Mouse (Mus musculus) thymus, postnatal 0 days (tissue): ENCODE measurements around the gene Ulk1. TPM values are rescaled to one million over a fixed set of nuclear protein-coding genes. Genes with fewer than 3 reads are reported as not detected.
"Not testable (repeated sequence)": the region's sequence is repeated elsewhere in the genome, so short reads cannot be mapped to it uniquely, and the experiment has no call there.

Experiments used
- DNase-seq: peaks from one replicate; pipeline ENCODE4 v3.0.0-alpha.2; 2015; ENCODE audit warnings: low spot score
- polyA plus RNA-seq: library from polyadenylated mRNA; unstranded; fragments of >200 nt; fragmentation: Nextera tagmentation; extraction: Ambion mirVana; gene quantifications from 2 replicates; pipeline ENCODE4 v1.2.1, GENCODE M21; 2015

The Ulk1 gene
- polyA plus RNA-seq, 1 experiment from 2014 or later: 12.3 TPM

DNA sequence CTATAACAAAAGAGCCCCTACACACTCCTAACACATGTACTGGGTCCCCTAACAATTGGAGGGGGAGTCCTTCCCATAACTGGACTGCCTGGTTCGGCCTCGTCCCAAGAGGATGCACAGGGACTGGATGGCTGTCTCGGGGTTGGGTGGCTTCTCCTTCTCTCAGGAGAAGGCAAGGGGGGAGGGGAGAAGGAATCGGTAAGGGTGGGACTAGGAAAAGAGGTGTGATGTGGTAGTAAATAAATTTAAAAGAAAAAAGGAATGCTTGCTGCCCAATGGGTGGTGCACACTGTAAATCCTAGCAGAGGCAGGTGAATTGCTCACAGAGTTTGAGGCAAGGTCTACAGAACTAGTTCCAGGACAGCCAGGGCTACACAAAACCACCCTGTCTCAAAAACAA, 3.7 kb downstream of the Ulk1 start:
- DNase-seq: no peak

DNA sequence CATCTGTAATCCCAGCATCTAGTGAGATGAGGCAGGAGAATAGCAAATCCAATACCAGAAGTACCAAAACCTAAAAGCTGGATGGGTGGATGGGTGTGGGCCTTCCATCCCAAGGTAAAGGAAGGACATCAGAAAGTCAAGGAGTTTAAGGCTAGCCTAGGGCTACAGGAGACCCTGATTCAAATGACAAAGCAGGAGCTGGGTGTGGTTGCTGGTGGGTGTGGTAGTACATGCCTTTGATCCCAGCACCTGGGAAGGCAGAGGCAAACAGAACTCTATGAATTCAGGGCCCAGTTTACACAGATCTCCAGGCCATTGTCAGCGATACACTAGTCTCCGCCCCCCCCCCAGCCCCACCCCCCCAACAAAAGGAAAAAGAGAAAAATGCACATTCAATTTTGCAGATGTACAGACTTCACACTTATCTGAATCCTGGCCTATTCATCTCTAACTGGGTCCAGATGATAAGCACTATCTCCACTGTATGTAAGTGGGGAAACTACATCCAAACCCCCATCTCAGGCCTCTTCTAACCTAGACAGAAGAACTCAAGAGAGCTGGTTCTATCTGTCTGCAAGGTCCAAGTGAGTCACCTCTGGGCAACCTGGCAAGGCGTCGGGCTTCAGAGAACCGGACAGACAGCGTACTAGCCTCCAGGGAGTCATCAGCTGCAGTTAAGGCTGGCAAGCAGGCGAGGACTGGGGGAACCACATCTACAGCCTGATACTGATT, 5.7 kb downstream of the Ulk1 start:
- DNase-seq: no peak

DNA sequence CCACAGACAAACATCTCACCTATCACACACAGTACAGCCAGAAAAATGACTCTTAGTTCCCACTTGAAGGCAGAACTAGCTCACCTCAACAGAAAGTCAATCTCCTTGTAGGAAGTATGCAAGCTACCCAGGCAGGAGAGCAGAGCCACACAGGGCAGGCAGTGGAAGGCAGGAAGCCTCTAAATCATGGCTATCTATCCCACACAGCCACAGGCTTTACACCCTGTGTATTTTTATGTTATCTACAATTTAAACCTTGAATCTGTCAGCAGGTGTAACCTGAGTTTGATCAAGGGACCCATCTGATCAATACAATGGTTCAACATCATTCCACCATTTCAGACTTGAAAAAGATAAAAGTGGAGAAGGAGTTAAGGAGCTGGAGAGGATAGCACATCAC, 7.1 kb downstream of the Ulk1 start:
- DNase-seq: no peak

DNA sequence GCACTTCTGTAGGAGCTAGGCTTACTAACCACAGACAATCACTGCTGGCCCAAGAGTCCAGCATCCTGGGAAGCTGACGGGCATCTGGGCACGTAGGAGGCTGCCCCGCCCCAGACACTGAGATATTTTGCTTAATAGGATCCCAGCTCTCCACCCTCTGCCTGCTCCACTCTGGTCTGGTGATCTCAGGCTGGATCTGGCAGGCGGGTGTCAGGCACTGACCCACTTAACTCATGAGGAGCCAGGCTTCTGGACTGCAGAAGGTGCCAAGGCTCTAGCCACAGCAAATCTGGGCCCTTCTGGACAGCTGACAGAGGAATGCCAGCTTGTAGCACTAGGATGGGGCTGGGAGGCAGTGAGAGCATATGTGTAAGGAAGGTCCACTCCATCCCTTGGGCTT, 7.7 kb downstream of the Ulk1 start:
- DNase-seq: no peak

DNA sequence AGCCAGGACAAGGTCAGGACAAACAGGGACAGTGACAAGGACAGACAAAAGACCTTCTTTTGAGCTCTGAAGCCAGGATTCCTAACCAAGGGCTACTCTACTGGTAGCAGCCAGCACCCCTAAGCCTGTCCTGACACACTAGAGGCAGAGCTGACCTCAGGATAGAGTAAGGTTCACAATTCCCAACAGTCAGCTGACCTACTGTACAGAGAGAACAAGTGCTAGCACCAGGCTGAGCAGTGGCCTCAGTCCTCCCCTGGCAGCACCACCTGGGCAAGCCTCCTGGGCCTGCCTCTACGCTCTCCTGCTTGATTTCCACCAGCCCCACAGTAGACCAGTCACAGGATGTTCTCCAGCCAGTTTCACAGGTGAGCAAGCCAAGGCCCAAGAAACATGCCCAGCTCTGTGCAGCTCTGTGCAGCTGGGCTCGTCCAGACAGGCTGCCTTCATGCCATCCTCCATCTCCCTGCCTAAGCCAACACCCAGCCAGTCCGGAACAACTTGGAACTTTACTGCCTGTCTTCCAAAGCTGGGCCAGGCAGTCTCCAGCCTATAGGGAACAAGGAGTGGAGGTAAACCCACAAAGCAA, 8.8 kb downstream of the Ulk1 start:
- no peak for DNase-seq

DNA sequence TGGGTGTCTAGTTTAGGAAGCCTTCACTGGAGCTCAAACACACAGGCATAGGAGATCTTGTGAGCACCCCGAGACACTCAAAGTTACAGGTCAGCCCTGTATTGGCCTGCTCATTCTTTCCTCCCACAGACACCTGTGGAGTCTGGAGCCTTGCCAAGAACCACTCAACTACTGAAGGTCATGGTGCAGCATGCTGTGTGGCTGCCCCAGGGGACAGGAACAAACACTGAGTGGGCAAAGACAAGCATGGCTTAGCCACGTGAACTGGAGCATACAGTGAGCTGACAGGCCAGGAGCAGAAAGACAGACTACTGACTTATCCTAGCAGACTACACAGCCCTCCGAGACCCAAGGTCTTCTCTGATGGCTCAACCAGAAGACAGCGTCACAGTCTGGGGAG, 12.2 kb downstream of the Ulk1 start:
- DNase-seq: no peak

DNA sequence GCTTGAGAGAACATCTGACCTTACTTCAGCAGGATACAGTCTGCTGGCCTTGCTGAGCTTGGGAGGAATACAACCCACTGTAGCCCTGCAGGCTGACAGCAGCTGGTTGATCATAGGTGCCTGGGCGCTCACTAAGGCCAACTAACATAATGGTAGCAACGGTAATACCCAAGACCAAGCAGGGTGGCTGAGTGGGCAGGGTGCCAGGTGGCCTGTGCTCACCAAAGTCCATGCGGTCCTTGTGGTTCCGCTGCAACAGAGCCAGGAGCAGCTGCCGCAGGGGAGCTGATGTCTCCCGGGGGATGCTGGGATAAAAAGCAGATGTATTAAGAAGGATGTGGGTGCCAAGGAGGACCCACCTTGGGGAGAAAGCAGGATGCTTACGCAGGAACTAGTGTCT, 15.5 kb downstream of the Ulk1 start:
- no peak for DNase-seq

DNA sequence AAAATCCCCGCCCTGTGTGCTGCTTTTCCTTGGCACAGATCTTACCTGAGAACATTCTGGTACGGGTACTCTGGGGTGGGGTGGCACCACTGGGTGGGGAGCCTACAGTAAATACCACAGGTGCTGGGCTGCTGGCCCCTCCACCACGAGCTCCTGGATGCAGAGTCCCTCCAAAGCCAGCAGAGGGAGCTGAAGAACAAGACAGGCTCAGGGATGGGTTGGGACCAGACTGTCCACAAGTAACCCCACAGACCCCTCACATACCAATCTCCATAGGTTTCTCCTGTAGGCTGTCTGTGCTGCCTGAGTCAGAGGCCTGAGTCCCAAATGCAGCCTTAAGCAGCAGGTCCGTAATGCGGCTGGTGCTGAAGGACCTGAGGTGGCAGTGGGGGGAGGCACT, 21.2 kb downstream of the Ulk1 start:
- peak; percentile 68 for DNase-seq

DNA sequence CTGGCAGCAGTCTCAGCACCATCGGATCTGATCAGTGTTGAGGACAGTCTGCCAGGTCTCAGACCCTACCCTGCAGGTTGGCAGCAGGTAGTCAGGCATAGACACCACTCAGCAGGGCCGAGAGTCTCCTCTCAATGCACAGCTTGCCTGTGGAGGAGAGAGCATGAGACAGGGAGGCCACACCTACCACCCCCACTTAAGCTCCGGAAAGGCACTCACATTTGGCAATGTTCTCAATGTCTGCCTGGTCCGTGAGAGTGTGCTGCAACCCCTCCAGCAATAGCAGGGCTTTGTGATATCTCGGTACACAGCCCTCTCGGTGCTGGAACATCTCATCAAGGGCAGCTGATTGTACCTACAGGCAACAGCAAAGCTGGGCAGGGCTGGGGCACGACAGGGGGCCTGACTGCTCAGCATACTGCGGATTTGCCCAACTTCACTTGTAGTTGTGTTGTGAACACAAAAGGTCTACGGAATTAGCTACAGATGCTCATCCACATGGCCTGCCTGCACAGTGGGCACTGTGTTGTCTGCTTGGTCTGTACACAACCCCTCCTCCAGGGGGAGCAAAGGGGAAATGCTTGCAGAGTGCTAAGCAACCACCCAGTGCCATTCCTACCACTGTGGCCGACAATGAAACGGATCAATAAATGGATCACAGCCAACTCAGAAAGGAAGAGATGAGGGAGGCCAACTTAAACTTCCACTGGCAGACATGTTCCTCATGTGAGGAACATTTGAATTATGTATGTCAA, 23.6 kb downstream of the Ulk1 start:
- DNase-seq: no peak

DNA sequence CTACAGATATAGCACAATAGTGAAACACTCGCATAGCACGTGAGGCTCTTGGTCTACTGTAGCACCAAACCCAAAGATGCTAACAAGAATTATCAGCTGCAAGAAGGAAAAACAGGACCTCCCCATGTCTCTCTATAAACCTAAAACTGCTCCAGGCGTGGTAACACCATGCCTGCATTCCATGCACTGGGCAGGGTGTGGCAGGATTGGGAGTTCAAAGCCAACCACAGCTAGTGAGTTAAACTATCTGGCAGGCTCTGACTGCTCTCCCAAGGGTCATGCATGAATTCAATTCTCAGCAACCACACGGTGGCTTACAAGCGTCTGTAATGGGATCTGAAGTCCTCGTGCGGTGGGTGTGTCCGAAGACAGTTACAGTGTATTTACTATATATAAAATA, 26.7 kb downstream of the Ulk1 start:
- no peak for DNase-seq

DNA sequence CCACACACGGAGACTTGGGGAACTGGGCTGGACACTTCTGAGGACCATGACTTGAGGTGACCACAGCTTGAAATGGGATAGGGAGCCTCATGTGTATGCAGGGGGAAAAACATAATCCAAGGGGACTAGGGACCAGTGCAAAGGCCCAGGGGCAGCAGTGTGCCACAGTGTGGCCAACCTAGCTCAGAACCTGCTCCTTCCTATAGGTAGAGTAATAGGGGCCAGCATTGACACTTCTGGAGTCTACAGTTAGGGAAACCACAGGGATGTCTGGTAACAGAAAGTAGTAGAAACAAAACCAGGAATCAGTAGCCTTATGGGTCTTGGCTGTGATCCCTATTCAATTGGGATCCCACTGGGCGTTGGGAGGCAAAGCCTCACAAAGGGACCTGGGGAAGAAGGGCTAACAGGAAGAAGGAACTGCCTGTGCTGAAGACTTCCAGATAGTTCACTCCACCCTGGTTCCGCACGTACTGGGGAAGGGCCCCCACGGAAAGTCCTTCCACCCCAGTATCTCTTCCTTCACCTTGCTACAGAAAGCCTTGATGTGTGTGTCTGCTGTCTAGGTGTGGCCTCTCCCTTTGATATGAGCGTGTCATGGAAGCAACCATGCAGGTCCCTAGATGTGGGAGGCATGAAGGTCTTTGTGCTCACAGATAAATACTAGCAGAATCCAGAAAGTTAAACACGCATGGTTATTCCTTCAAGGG, 28.2 kb downstream of the Ulk1 start:
- DNase-seq: no peak

DNA sequence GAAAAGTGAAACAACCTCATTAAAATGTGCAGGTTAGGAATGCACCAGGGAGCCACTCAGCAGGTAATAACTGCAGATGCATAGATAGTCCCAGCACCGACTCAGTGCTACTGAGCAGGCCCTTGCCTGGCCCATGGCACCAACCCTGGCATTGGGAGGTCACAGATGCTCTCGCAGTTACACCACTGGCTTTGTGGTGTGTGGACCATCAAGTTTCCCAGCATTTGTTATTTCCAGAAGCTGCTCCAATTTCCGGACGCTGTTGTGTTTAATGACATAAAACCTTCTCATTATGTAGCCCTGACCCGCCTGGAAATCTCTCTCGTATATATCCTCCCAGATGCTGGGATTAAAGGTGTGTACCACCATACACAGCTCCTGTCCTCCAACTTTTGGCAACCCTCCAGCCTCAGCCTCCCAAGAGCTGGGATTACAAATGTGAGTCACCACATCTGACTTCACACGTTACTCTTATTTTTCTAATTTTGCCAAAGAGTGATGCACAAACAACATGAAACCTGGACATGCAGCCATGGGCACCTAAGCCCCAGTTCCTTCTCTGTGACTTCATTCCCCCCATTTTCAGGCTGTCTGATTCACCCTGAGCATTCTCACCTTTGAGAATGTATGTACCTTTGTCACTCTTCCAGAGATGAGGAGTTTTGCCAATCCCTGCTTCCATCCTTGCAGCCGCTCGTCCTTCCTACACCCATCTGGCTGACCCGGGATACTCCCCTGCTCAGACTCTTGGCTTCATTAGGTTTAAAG, 29.0 kb downstream of the Ulk1 start:
- DNase-seq: no peak

DNA sequence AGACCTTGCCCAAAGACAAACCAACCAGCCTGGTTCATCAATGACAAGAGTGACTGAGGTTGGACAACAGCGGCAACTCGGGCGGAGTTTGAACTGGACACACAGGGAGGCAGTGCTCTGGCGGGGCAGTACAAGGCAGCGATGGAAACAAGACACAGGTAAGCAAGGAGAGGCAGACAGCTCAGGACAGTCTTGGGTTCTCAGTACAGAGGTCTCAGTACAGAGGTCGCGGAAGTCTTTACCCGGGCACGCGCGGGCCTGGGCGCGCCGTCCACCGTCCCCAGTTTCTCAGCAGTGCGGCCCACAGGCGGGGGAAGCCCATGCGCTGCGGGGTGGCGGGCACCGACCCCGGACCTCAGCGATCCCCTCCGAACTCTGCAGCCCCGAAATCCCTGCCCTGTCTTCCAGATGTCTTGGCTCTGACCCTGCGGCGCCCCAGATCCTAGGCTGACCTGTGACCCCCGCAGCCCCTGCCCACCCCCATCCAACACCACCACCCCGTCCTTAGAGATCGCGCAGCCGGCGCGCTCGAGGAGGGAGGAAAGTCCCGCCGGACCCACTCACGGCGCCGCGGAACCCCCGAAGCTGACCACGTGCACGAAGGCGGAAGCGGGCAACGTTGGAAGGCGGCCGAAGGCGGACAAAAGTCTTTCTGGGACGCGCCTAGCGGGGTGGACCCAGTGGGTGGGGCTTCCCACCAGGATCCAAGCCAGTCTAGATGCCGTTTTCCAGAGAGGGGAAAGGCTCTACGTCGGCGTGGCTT, 29.7 kb downstream of the Ulk1 start, which contains the start of gene Pus1:
TSS of gene Pus1 (minus strand) at position 662 of the 763 bp plus-strand sequence.
- peak; percentile 75 for DNase-seq

DNA sequence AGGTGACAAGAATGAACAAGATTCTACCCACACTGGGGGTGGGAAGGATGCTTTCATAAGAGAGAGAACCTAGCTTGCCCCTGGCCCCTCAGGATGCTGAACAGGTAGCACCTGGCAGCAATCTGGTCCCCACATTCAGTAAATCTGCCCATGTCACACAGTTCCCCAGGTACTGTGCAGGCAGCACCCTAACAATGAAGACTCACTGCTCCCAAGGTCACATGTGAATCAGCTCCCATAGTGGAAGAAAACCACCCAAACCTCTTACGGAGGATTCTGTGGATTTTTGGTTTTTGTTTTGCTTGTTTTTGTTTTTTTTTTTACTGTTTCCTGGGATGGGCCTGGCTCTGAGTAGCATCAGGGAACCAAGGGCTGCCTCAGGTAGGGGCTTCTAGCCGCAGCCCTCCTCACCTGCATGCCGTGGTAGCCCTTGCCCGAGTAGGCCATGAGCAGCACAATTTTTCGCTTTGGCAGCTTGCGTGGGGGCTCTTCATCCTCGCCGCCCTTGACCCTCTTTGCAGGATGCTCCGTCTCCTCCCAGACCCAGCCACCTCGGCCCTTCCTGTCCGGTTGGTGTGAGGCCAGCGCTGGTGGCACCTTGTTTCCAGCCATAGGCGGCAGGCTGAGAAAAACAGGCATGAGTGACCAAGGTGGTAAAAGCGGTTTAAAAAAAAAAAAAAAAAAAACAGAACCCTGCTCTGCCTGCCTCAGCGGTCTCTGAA, 30.5 kb downstream of the Ulk1 start:
- no peak for DNase-seq

DNA sequence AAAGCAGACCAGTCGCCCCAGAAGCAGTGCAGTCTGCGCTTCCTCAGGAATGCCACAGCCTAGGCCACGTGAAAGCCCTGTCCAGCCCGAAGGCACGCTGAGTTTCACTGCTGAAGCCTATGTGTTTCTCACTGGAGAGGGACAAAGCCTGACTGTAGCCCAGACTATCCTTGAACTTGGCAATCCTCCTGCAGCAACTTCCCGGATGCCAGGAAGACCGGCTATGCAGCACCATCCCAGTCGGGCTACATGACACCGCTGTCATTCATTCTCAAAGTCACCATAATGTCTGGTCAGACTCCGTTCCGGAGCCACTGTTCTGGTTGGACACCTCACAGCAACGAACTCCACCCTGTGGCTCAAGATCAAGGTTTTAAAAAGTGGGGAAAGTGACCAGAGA, 31.6 kb downstream of the Ulk1 start:
- no peak for DNase-seq

DNA sequence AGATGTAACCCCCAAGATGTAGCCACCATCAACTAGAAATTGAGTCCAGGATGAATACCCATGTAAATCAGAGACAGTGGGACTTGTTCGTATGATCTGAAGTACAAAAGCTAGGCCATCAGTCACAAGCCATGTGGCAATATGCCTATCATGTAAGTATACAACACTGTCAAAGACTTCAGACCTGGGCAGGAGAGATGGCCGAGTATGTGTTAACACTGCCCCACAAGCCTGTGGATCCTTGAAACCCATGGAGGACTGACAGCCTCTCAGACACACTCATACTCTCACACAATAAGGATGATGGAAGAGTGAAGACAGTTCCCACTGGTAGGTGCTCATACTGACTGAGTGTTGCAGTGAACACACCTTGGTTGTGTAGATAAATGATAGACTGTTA, 33.8 kb downstream of the Ulk1 start:
- DNase-seq: no peak

DNA sequence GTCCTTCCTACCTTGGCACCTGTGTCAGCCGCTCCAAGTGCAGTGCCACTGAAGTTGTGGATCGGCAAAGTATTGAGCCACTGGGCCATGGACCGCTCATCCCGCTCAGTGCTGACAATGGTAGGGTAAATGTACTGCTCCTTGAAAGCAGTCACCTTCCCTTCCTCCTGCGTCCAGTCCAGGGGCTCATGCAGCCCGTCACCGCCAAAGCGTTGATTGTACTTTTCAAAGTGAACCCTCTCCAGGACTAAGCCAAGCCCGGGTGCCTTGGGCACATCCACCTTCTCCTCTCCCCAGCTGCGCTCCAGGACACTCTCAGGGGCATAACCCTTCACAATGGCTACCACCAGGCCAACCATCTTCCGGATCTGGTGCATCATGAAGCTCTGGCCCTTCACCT, 35.4 kb downstream of the Ulk1 start:
- no peak for DNase-seq

DNA sequence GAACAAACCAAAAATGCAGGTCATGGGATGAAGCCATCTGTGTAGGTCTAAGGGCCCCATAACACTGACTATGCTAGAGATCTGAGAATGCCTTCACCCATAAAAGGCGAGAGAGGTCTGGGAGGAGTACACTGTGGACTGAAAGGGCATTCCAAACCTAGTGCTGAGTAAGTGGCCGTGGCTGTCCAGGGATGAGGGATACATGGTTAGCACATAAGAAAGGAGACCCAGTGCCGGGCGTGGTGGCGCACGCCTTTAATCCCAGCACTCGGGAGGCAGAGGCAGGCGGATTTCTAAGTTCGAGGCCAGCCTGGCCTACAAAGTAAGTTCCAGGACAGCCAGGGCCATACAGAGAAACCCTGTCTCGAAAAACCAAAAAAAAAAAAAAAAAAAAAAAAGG, 37.0 kb downstream of the Ulk1 start:
- DNase-seq: not testable (repeated sequence)

DNA sequence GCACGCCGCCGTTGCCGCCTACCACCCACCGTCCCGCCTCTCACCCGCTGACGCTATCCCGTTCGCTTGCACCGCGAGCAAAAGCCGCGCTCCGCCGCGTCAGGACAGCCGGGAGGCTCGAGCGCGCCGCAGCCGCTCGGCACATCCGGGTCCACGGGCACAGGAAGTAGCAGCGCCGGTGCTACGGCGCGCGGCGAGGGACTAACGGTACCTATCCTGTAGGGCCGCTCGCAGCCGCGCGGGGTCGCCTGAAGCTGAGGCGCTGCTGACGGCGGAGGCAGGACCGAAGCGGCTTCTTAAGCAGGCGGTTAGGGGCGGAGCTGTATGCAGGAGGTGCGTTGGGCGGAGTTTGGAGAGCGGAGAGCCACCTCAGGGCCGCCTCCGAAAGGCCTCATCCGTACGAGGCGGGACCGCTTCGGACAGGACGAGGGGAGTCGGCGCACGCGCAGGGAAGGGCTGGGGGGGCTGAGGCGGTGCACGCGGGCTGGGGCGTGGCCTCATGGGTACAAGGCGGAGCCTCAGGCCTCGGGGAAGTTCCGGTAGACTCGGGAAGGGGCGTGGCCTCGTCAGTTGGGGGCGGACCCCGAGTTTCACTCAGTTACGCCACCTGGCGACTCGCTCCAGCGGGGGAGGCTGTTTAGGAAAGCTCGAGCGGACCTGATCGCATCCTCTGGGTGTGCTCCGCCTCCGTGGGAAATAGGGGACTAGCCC, 39.3 kb downstream of the Ulk1 start, which contains the start of gene Ep400:
TSS of gene Ep400 (minus strand) at position 270 of the 711 bp plus-strand sequence.
- peak; percentile 99 for DNase-seq
